Mouse (Mus musculus) layer of hippocampus, adult 9-10 months (tissue): ENCODE measurements at regions not wholly inside any gene's neighbourhood (a gene's known extent, or its start where the extent isn't known, plus 50 kb on each side); places are given as distances from the start of the nearest gene placed in this dataset.

Source experiments
- DNase-seq: peaks from one replicate; pipeline ENCODE4 v3.0.0; 2022; ENCODE audit warnings: low spot score

DNA sequence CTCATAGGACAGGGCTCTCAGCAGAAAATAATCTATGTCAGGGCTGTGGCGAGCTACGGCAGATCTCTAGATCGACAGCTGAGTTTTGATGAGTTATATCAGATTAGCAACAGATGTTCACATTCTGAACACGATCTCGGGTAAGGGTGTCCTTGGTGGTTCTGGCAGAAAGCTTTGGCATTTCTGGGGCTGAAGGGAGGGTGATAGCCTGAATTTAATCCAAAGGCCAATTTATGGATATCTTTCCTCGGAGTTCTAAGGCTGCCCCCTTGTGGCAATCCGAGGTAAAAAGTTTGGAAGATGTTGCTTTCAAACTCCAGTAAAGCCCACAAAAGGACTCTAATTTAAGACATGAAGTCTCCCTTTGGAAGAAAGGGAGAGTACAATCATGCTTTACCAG is 101.3 kb upstream of the Luzp2 start:
- DNase-seq: peak; percentile 37

DNA sequence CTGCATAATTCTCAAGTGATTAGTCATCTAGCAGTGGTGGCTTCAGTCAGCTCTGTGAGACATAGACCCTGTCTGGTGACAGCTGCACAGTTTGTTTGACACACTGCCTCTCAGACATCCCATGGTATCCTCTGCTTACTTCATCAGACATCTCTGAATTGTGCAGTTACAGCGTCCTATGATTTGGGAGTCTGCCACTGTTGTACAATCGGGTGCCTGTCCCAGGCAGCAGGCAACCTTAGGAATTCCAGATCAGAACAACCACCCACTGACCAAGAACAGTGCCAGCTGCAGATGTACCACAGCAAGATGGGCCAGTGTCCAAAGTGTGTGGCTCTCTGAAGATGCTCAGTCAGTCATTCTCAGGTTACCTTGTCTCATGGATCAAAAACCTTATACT is 100.4 kb upstream of the Luzp2 start:
- no peak for DNase-seq

GRCm38 (mm10) chr7:54767341-54767740 is 68.0 kb upstream of the Luzp2 start:
- no peak for DNase-seq

- no peak for DNase-seq
Observed at GRCm38 (mm10) chr7:54768683-54769082, 66.6 kb upstream of the Luzp2 start.

GRCm38 (mm10) chr7:54781939-54782520 is 53.3 kb upstream of the Luzp2 start:
- no peak for DNase-seq

DNA sequence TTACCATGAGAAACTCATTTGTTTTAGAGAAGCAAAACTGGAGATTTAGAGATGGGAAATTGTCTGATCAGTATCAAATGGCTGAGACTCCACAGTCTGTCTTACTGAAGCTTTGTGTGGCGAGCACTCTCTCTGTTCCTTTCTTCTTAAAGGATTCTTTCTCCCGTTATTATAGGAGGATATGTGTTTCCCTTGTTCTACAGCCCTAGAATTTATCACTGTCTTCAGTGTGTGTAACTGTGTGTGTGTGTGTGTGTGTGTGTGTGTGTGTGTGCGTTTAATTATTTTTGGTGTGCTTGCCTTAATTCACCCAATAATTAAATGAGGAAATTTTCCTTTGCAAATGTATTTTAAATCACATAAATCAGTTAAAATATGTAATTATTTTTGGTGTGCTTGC is 52.7 kb upstream of the Luzp2 start:
- no peak for DNase-seq

DNA sequence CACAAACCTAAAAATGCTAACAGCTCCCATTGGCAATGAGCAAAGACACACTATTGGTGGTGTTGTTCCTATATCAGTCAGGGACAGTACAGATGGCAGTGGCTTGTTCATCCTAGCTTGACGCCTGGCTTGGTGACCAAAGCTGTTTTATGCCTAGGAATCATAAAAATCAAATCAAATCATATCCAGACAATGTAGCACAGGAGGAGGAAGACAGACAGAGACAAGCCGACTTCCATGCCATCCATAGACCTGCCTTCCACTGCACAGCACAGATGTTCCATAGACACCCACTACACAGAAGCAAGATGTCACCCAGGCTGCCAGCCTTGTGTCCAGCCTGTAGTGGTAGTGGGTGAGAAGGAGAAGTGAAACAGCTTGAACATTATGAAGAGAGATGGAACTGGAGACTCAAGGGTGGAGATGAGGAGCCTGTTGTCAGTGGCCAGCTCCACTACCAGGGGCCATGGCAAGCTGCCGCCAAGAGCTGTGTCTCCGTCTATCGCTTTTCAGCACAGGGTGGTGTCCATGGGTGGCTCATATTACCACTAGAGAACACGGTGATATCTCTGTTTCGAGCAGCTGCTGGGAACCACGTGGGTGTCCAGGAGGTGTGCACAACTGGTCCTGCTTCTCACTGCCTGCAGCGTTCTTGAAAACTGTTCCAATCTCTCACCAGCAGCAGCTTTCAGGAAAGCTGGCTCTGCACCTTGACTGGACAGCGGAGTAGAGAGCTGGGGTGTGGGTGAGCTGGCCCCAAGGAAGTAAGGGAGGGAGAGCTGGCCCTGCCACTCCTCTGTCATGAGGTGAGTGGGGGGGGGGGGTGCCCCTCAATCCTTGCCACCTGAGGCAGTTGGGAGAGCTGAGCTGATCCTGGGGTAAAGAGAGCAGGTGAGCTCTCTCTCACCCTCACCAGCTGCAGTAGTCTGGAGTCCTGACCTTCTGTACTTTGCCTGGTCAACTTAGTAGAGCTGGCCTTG is 51.5 kb upstream of the Luzp2 start:
- DNase-seq: no peak
